22 mouse cellular contexts compared by ENCODE assay signal in the genomic region with DNA sequence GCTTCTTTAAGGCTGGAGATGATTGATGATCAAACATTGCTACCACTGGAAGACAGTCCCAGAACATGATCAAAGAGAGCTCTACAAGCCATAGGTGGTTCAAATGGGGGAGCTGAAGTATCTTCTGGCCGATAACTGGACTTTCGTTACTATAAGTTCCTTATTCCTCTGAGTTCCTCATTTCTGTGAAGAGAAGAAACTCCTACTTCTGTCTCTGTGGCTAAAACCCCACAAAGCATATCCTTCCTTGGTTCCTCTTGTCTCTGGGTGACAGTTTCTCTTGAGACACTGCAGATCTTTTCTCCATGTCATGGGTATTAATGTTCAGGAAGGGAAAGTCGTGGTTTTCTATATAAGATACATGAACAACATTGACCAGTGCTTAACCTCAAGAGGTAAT. TPM values are rescaled to one million over a fixed set of nuclear protein-coding genes. Genes with fewer than 3 reads are reported as not detected.
DNase-seq lines count a peak whose midpoint lies in the region; ATAC-seq lines count a peak whose summit lies in the region.
"Had no signal": no experiment of that assay in that cellular context is flagged by ENCODE, and none has a peak within 500 bp of the region (broad histone marks: within the 10 kb centered on the region; RNA-seq: fewer than 3 reads in every experiment).

No protein-coding gene starts in this region.

- peaks cover 46% of the 10 kb centered on the region for H3K4me1 ChIP-seq in megakaryocyte, embryonic 14.5 days
- no peaks in the 10 kb centered on the region for H3K4me1 ChIP-seq in intestine, embryonic 15.5 days (replicated peaks)
- H3K4me1 ChIP-seq: heart, embryonic 10.5 days; neural tube, embryonic 12.5 days; stomach, embryonic 15.5 days had no signal

- H3K4me3 ChIP-seq in megakaryocyte, embryonic 14.5 days (replicated peaks), result peak overlapping the region; percentile 80
- no peak overlapping the region for H3K4me3 ChIP-seq in intestine, embryonic 15.5 days (replicated peaks)
- H3K4me3 ChIP-seq: erythroblast, embryonic 14.5 days; gastrocnemius, adult 2 months; heart, embryonic 10.5 days; layer of hippocampus, adult 2 months; neural tube, embryonic 12.5 days; stomach, embryonic 15.5 days had no signal

- no peak overlapping the region for H3K4me2 ChIP-seq in intestine, embryonic 15.5 days (replicated peaks)
- H3K4me2 ChIP-seq: neural tube, embryonic 12.5 days; stomach, embryonic 15.5 days had no signal

- H3K36me3 ChIP-seq in megakaryocyte, embryonic 14.5 days (replicated peaks; ENCODE audit: low read length), result no peaks in the 10 kb centered on the region
- H3K36me3 ChIP-seq in intestine, embryonic 15.5 days, result no peaks in the 10 kb centered on the region
- H3K36me3 ChIP-seq: heart, embryonic 10.5 days; neural tube, embryonic 12.5 days; stomach, embryonic 15.5 days had no signal

- no peak overlapping the region for H3K9ac ChIP-seq in intestine, embryonic 15.5 days
- H3K9ac ChIP-seq: neural tube, embryonic 12.5 days; stomach, embryonic 15.5 days had no signal

- no peak for ATAC-seq in intestine, embryonic 15.5 days
- ATAC-seq: forebrain, embryonic 16.5 days; hindbrain, postnatal 0 days; midbrain, embryonic 16.5 days had no signal

- intact Hi-C loops in heart, postnatal 36 days (cut with DNase I), result no loop called here
- intact Hi-C loops in left cerebral cortex, postnatal 10 days (cut with DNase I), result no loop called here

- no peaks in the 10 kb centered on the region for H3K9me3 ChIP-seq in megakaryocyte, embryonic 14.5 days
- no peaks in the 10 kb centered on the region for H3K9me3 ChIP-seq in intestine, embryonic 15.5 days
- H3K9me3 ChIP-seq: heart, embryonic 10.5 days; neural tube, embryonic 12.5 days; stomach, embryonic 15.5 days had no signal

- DNase-seq in heart, adult 8-10 months (ENCODE audit: low spot score), result peak; percentile 6
- no peak for DNase-seq in heart, postnatal 36 days
- peak; percentile 38 for DNase-seq in lung, postnatal 36 days
- DNase-seq in lung, postnatal 4 days, result no peak
- no peak for DNase-seq in left cerebral cortex, postnatal 10 days (ENCODE audit: extremely low spot score in 1 of 2, low spot score in 2 of 2)
- no peak for DNase-seq in right cerebral cortex, postnatal 25 days
- DNase-seq: adrenal gland, postnatal 10 days; cerebellum, adult 8-10 months; gastrocnemius, adult 2 months; lung, postnatal 14 days had no signal

- 76% methylated on average over 3 of the region's 3 CpGs for WGBS in intestine, embryonic 15.5 days

- no peaks in the 10 kb centered on the region for H3K27me3 ChIP-seq in megakaryocyte, embryonic 14.5 days (replicated peaks)
- H3K27me3 ChIP-seq in intestine, embryonic 15.5 days (replicated peaks), result no peaks in the 10 kb centered on the region
- H3K27me3 ChIP-seq: neural tube, embryonic 12.5 days; stomach, embryonic 15.5 days had no signal

- H3K27ac ChIP-seq in intestine, embryonic 15.5 days, result no peak overlapping the region
- H3K27ac ChIP-seq: gastrocnemius, adult 2 months; heart, embryonic 10.5 days; hindbrain, postnatal 0 days; layer of hippocampus, adult 2 months; neural tube, embryonic 12.5 days; stomach, embryonic 15.5 days had no signal

RNA-seq across cellular contexts. Expression of a gene that starts 25.6 kb away (rescaled TPM):
- total RNA-seq in heart, adult 8-10 months (2022), result under 1 TPM in 2 of 4 experiments, not detected in 2; 0.24 to 0.63 TPM
- total RNA-seq in heart, postnatal 36 days (2021), result under 1 TPM; 0.38 to 0.58 TPM
- polyA plus RNA-seq in megakaryocyte, embryonic 14.5 days (2012; ENCODE audit: insufficient read depth, low replicate concordance), result 1.1 TPM in 1 of 2 replicates, not detected in the other
- not detected for total RNA-seq in left cerebral cortex, postnatal 10 days (2021)
- 0.21 and 0.38 TPM in 2 replicates for polyA plus RNA-seq in intestine, embryonic 15.5 days (2015; fragmentation: Nextera tagmentation; extraction: Ambion mirVana)
- total RNA-seq: hindbrain, postnatal 0 days; layer of hippocampus, adult 2 months had no signal
- polyA plus RNA-seq: erythroblast, embryonic 14.5 days; forebrain, embryonic 16.5 days; heart, embryonic 10.5 days; hindbrain, postnatal 0 days; kidney, embryonic 14.5 days; midbrain, embryonic 16.5 days; neural tube, embryonic 12.5 days had no signal

RNA-seq across cellular contexts. Expression of a gene that starts 43.0 kb away (rescaled TPM):
- under 1 TPM in 2 of 4 experiments, not detected in 2; 0.14 to 0.28 TPM for total RNA-seq in heart, adult 8-10 months (2022)
- total RNA-seq in heart, postnatal 36 days (2021), result under 1 TPM in 1 of 2 experiments, not detected in 1; 0.35 TPM
- polyA plus RNA-seq in megakaryocyte, embryonic 14.5 days (2012; ENCODE audit: insufficient read depth, low replicate concordance), result 0.12 TPM in 1 of 2 replicates, not detected in the other
- not detected for total RNA-seq in left cerebral cortex, postnatal 10 days (2021)
- 0.10 TPM in 1 of 2 replicates, not detected in the other for polyA plus RNA-seq in intestine, embryonic 15.5 days (2015; fragmentation: Nextera tagmentation; extraction: Ambion mirVana)
- total RNA-seq: gastrocnemius, adult 2 months; hindbrain, postnatal 0 days; layer of hippocampus, adult 2 months; left cerebral cortex, adult 8-10 months had no signal
- polyA plus RNA-seq: erythroblast, embryonic 14.5 days; forebrain, embryonic 16.5 days; heart, embryonic 10.5 days; hindbrain, postnatal 0 days; kidney, embryonic 14.5 days; midbrain, embryonic 16.5 days; neural tube, embryonic 12.5 days had no signal

Comparison
In these comparisons a context has a peak if more than half of its experiments do, and no peak if none do; other contexts are left out.
1. DNase-seq: peak in heart, adult 8-10 months (single experiment) and lung, postnatal 36 days (single experiment); none in heart, postnatal 36 days (0 of 2), lung, postnatal 4 days (0 of 2), left cerebral cortex, postnatal 10 days (0 of 2) and right cerebral cortex, postnatal 25 days (single experiment).